12 mouse cellular contexts compared by ENCODE assay signal in the genomic region with DNA sequence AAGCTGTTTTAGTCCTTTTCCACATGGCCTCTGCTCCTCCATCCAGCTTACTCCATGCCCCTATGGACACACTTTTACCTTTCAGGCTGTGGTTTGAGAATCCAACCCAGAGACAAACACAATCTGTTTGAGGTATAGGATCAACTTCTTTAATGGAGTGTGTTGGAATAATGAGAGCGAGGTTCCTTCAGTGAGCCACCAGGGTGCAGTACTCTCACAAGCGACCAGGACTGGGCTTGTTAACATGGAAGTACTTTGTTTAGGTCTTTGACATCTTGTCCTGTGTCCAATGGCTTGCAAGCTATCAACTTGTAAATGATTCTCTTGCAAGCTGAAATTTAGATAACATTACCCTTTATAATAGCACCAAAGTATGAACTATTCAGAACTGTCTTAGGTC.
DNase-seq lines count a peak whose midpoint lies in the region; ATAC-seq and TF ChIP-seq lines count a peak whose summit lies in the region.
"Had no signal": no experiment of that assay in that cellular context is flagged by ENCODE, and none has a peak within 500 bp of the region (broad histone marks: within the 10 kb centered on the region; RNA-seq: fewer than 3 reads in every experiment).

No protein-coding gene starts in this region.

- peak; percentile 45 for TF ChIP-seq RAD21 in CH12.LX (IDR thresholded peaks at IDR 0.05; ENCODE audit: low read depth, low read length)

- H3K9me3 ChIP-seq in kidney, postnatal 0 days (replicated peaks; ENCODE audit: low read length): no peaks in the 10 kb centered on the region
- H3K9me3 ChIP-seq in kidney, embryonic 14.5 days (ENCODE audit: control insufficient read depth, low read length): no peaks in the 10 kb centered on the region
- no peaks in the 10 kb centered on the region for H3K9me3 ChIP-seq in CH12.LX (replicated peaks; ENCODE audit: low read length)
- H3K9me3 ChIP-seq: embryonic facial prominence, embryonic 15.5 days; heart, embryonic 15.5 days; intestine, embryonic 15.5 days; limb, embryonic 15.5 days; midbrain, embryonic 12.5 days had no signal

- H3K79me2 ChIP-seq in CH12.LX (replicated peaks; ENCODE audit: control insufficient read depth, extremely low read depth, insufficient read depth, poor library complexity, severe bottlenecking): no peaks in the 10 kb centered on the region

- no peaks in the 10 kb centered on the region for H3K4me1 ChIP-seq in kidney, postnatal 0 days (replicated peaks; ENCODE audit: insufficient read depth, low read length)
- no peaks in the 10 kb centered on the region for H3K4me1 ChIP-seq in kidney, embryonic 14.5 days (ENCODE audit: control insufficient read depth, insufficient read depth, low read length)
- peaks cover 3 to 13% of the 10 kb centered on the region in 2 experiments; a peak in 3 of 4 replicates for H3K4me1 ChIP-seq in CH12.LX (ENCODE audit: control insufficient read depth in 1 of 2, insufficient read depth in 2 of 2)
- no peaks in the 10 kb centered on the region for H3K4me1 ChIP-seq in cortical plate, adult 2 months (ENCODE audit: control insufficient read depth, insufficient read depth, low read length)
- H3K4me1 ChIP-seq: intestine, embryonic 15.5 days; limb, embryonic 15.5 days had no signal

- TF ChIP-seq EP300 in CH12.LX (IDR thresholded peaks at IDR 0.05; ENCODE audit: low read length): no peak

- no peak overlapping the region for H3K9ac ChIP-seq in kidney, postnatal 0 days (ENCODE audit: low read depth, low read length)
- no peak overlapping the region for H3K9ac ChIP-seq in kidney, embryonic 14.5 days (ENCODE audit: low read depth, low read length)
- H3K9ac ChIP-seq in CH12.LX (ENCODE audit: insufficient read depth, low read depth): no peak overlapping the region
- H3K9ac ChIP-seq: embryonic facial prominence, embryonic 15.5 days; heart, embryonic 15.5 days; intestine, embryonic 15.5 days; limb, embryonic 15.5 days; midbrain, embryonic 12.5 days had no signal

- no peaks in the 10 kb centered on the region for H3K27me3 ChIP-seq in kidney, postnatal 0 days (ENCODE audit: insufficient read depth, low read length)
- H3K27me3 ChIP-seq in kidney, embryonic 14.5 days (ENCODE audit: control insufficient read depth, insufficient read depth, low read length): peaks cover 2% of the 10 kb centered on the region; the same call in 1 of the 2 replicates
- H3K27me3 ChIP-seq in CH12.LX (replicated peaks): no peaks in the 10 kb centered on the region
- H3K27me3 ChIP-seq: embryonic facial prominence, embryonic 15.5 days; heart, embryonic 15.5 days; intestine, embryonic 15.5 days; limb, embryonic 15.5 days had no signal

- no peak overlapping the region for H3K4me3 ChIP-seq in kidney, postnatal 0 days (replicated peaks; ENCODE audit: low read depth, low read length)
- no peak overlapping the region for H3K4me3 ChIP-seq in kidney, embryonic 14.5 days (ENCODE audit: low read length)
- H3K4me3 ChIP-seq in CH12.LX (replicated peaks in 1 of 3; ENCODE audit: low read depth in 2 of 3, low read length in 2 of 3, poor library complexity in 1 of 3): no peak overlapping the region
- no peak overlapping the region for H3K4me3 ChIP-seq in cortical plate, adult 2 months (ENCODE audit: insufficient read depth, low read length)
- H3K4me3 ChIP-seq: embryonic facial prominence, embryonic 15.5 days; heart, embryonic 15.5 days; intestine, embryonic 15.5 days; limb, embryonic 15.5 days; midbrain, embryonic 12.5 days had no signal

- no peak for ATAC-seq in kidney, postnatal 0 days (replicated peaks; ENCODE audit: low FRiP score, low read depth)
- no peak for ATAC-seq in kidney, embryonic 14.5 days (ENCODE audit: low FRiP score, low TSS enrichment)
- ATAC-seq: intestine, embryonic 15.5 days had no signal

- peak; percentile 61 for DNase-seq in kidney, postnatal 0 days (ENCODE audit: low spot score)
- DNase-seq in 416B (ENCODE audit: low read depth) (peak; percentile 49), CH12.LX (ENCODE audit: extremely low read depth) (peak; percentile 22)
- DNase-seq in natural killer cell, adult 2 months (ENCODE audit: low spot score in 2 of 2): no peak
- no peak for DNase-seq in left cerebral cortex, adult 11 months (ENCODE audit: low spot score)

- H3K27ac ChIP-seq in kidney, postnatal 0 days: no peak overlapping the region
- H3K27ac ChIP-seq in kidney, embryonic 14.5 days (ENCODE audit: low read depth, low read length): no peak overlapping the region
- H3K27ac ChIP-seq in CH12.LX (ENCODE audit: insufficient read depth, low read depth): no peak overlapping the region
- H3K27ac ChIP-seq in cortical plate, adult 2 months (ENCODE audit: insufficient read depth, low read length): no peak overlapping the region
- H3K27ac ChIP-seq: embryonic facial prominence, embryonic 15.5 days; heart, embryonic 15.5 days; intestine, embryonic 15.5 days; limb, embryonic 15.5 days; midbrain, embryonic 12.5 days had no signal

- TF ChIP-seq CTCF in kidney, postnatal 0 days (IDR thresholded peaks at IDR 0.05; ENCODE audit: low read depth): peak; percentile 71
- peak; percentile 19 to 59; a peak in 3 of 4 replicates for TF ChIP-seq CTCF in CH12.LX (conservative IDR thresholded peaks at IDR 0.05 in 1 of 2, IDR thresholded peaks at IDR 0.05 in 1 of 2; ENCODE audit: low read depth in 2 of 2, low read length in 2 of 2)
- TF ChIP-seq CTCF in cortical plate, adult 2 months (IDR thresholded peaks at IDR 0.05; ENCODE audit: extremely low read depth, insufficient read depth, low read length): peak; percentile 38; the same call in 1 of the 2 replicates

- H3K4me2 ChIP-seq in kidney, postnatal 0 days (ENCODE audit: low read length): no peak overlapping the region
- H3K4me2 ChIP-seq in kidney, embryonic 14.5 days (replicated peaks; ENCODE audit: low read depth, low read length): no peak overlapping the region
- no peak overlapping the region for H3K4me2 ChIP-seq in CH12.LX (ENCODE audit: insufficient read depth, low read depth, poor library complexity, severe bottlenecking)
- H3K4me2 ChIP-seq: embryonic facial prominence, embryonic 15.5 days; heart, embryonic 15.5 days; intestine, embryonic 15.5 days; limb, embryonic 15.5 days; midbrain, embryonic 12.5 days had no signal

- in situ Hi-C loops in CH12.LX (cut with MboI; ENCODE audit: low pct_ligation_motif_present, low pct_unique_long_range_greater_than_20kb, low sequenced_read_pairs): loop anchor here (25.0 kb wide), 2 partner anchors 381 to 394 kb away; a partner anchor contains a TSS

- dilution Hi-C loops in CH12.LX (cut with MboI; ENCODE audit: extremely low pct_ligation_motif_present, extremely low pct_unique_long_range_greater_than_20kb, low sequenced_read_pairs): no loop called here

- 61% methylated on average over 2 of the region's 2 CpGs for WGBS in kidney, postnatal 0 days
- 62% methylated on average over 2 of the region's 2 CpGs for WGBS in kidney, embryonic 14.5 days

- TF ChIP-seq POLR2A in CH12.LX (IDR thresholded peaks at IDR 0.05; ENCODE audit: low read depth, low read length): no peak
- TF ChIP-seq POLR2A in cortical plate, adult 2 months (IDR thresholded peaks at IDR 0.05; ENCODE audit: extremely low read depth, insufficient read depth, low read length): no peak

- H3K36me3 ChIP-seq in kidney, postnatal 0 days (ENCODE audit: insufficient read depth, low read length): no peaks in the 10 kb centered on the region
- no peaks in the 10 kb centered on the region for H3K36me3 ChIP-seq in kidney, embryonic 14.5 days (ENCODE audit: control insufficient read depth, insufficient read depth, low read length)
- peaks cover 0 to 2% of the 10 kb centered on the region in 2 experiments for H3K36me3 ChIP-seq in CH12.LX (replicated peaks in 1 of 2; ENCODE audit: control insufficient read depth in 1 of 2, insufficient read depth in 1 of 2, low read length in 1 of 2)
- H3K36me3 ChIP-seq: embryonic facial prominence, embryonic 15.5 days; heart, embryonic 15.5 days; intestine, embryonic 15.5 days; limb, embryonic 15.5 days; midbrain, embryonic 12.5 days had no signal

TF ChIP-seq in CH12.LX, 34 proteins besides CTCF, POLR2A, EP300 and RAD21:
- peak; percentile 39 for TF ChIP-seq SMC3 (IDR thresholded peaks at IDR 0.05; ENCODE audit: low read depth, low read length)
- no peak for TF ChIP-seq SIN3A (IDR thresholded peaks at IDR 0.05; ENCODE audit: low read length)

Comparison
In these comparisons a context has a peak if more than half of its experiments do, and no peak if none do; other contexts are left out.
1. DNase-seq: peak in kidney, postnatal 0 days (single experiment), 416B (single experiment) and CH12.LX (single experiment); none in natural killer cell, adult 2 months (0 of 2) and left cerebral cortex, adult 11 months (single experiment).
2. Peak in every context shown above with its lines, with median percentiles within 50 percentile points of each other: CTCF ChIP-seq.